Mouse (Mus musculus): Measurements from ENCODE around the gene Hcn3. TPM values are rescaled to one million over a fixed set of nuclear protein-coding genes. Genes with fewer than 3 reads are reported as not detected.

Hcn3 gene
- polyA plus RNA-seq, 1 experiment from 2014 or later = 1.4 TPM

- peak overlapping the region; percentile 53 for H3K4me3 ChIP-seq (ENCODE audit: low read depth, low read length)
- ATAC-seq (ENCODE audit: low read depth) = no peak
These were observed 23.9 kb upstream of the Hcn3 start for GRCm38 (mm10) chr3:89183959-89184315.

GRCm38 (mm10) chr3:89183058-89183958 lies 23.3 kb upstream of the Hcn3 start, which contains the start of gene Fam189b:
Gene Fam189b (plus strand): TSS chr3:89183143.
- Histone ChIP-seq H3K27me3 (replicated peaks; ENCODE audit: control insufficient read depth, insufficient read depth, low read length) (no peaks in the 10 kb centered on the region), H3K9me3 (ENCODE audit: control insufficient read depth, low read length) (no peaks in the 10 kb centered on the region), H3K36me3 (ENCODE audit: control insufficient read depth, insufficient read depth, low read length) (peaks cover 54% of the 10 kb centered on the region), H3K9ac (ENCODE audit: low read depth, low read length) (peak within 1 kb of the TSS; percentile 69), H3K4me2 (ENCODE audit: low read depth, low read length) (peak within 1 kb of the TSS; percentile 73), H3K4me1 (ENCODE audit: control insufficient read depth, insufficient read depth, low read length) (peaks cover 20% of the 10 kb centered on the region), H3K27ac (replicated peaks; ENCODE audit: low read depth, low read length) (peak within 1 kb of the TSS; percentile 66), H3K4me3 (ENCODE audit: low read depth, low read length) (peak within 1 kb of the TSS; percentile 53)
- WGBS = 3% methylated on average over 32 of the region's 39 CpGs
- ATAC-seq (ENCODE audit: low read depth) (peak; percentile 97), DNase-seq (ENCODE audit: low spot score) (peak; percentile 95)

More at GRCm38 (mm10) chr3:89183959-89184315, 23.9 kb upstream of the Hcn3 start:
- H3K27me3 ChIP-seq (replicated peaks; ENCODE audit: control insufficient read depth, insufficient read depth, low read length) = no peaks in the 10 kb centered on the region
- no peak for DNase-seq (ENCODE audit: low spot score)
- no peaks in the 10 kb centered on the region for H3K9me3 ChIP-seq (ENCODE audit: control insufficient read depth, low read length)
- H3K27ac ChIP-seq (replicated peaks; ENCODE audit: low read depth, low read length) = peak overlapping the region; percentile 66; the same call in 1 of the 2 replicates
- H3K4me1 ChIP-seq (ENCODE audit: control insufficient read depth, insufficient read depth, low read length) = peaks cover 14% of the 10 kb centered on the region
- H3K36me3 ChIP-seq (ENCODE audit: control insufficient read depth, insufficient read depth, low read length) = peaks cover 56% of the 10 kb centered on the region
- WGBS = 94% methylated on average over 5 of the region's 6 CpGs
- peak overlapping the region; percentile 73 for H3K4me2 ChIP-seq (ENCODE audit: low read depth, low read length)
- H3K9ac ChIP-seq (ENCODE audit: low read depth, low read length) = peak overlapping the region; percentile 69

GRCm38 (mm10) chr3:89182531-89183057 lies 22.6 kb upstream of the Hcn3 start:
- H3K4me3 ChIP-seq (ENCODE audit: low read depth, low read length) = peak overlapping the region; percentile 53
- WGBS = 43% methylated on average over 7 of the region's 7 CpGs
- peak overlapping the region; percentile 73; the same call in 1 of the 2 replicates for H3K4me2 ChIP-seq (ENCODE audit: low read depth, low read length)
- H3K36me3 ChIP-seq (ENCODE audit: control insufficient read depth, insufficient read depth, low read length) = peaks cover 46% of the 10 kb centered on the region
- no peaks in the 10 kb centered on the region for H3K9me3 ChIP-seq (ENCODE audit: control insufficient read depth, low read length)
- peaks cover 24% of the 10 kb centered on the region for H3K4me1 ChIP-seq (ENCODE audit: control insufficient read depth, insufficient read depth, low read length)
- H3K27ac ChIP-seq (replicated peaks; ENCODE audit: low read depth, low read length) = no peak overlapping the region
- no peak overlapping the region for H3K9ac ChIP-seq (ENCODE audit: low read depth, low read length)
- no peaks in the 10 kb centered on the region for H3K27me3 ChIP-seq (replicated peaks; ENCODE audit: control insufficient read depth, insufficient read depth, low read length)
- ATAC-seq (ENCODE audit: low read depth) (peak; percentile 2; the same call in 1 of the 2 replicates), DNase-seq (ENCODE audit: low spot score) (no peak)

DNA sequence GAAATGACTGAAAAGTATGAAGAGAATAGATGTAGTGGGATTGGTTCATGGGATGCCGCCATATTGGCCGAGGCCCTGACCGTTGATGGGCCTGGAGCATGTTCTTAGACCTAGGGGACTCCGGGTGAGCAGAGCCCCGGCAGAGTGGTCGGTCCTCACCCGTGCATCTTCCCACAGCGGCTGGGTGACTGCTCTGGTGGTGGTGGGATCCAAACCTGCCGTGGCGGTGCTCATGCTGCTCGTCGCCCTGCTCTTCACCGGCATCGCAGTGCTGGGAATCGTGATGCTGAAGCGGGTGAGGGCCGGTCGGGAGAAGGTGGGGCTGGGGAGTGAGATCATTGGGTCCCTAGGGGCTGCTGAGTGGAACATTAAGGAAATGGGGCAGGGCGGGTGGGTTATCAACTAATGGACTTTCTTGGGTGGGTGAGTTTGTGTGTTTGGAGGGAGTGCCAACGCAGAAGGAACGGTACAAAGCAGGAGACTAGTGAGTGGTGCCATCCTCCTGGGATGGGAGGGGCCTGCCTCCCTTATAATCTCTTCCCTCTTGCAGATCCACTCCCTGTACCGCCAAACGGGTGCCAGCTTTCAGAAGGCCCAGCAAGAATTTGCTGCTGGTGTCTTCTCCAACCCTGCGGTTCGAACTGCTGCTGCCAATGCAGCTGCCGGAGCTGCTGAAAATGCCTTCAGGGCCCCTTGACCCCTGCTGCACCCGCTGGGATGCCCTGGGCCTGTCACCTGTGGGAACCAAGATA lies 21.9 kb upstream of the Hcn3 start:
- no peak overlapping the region for H3K9ac ChIP-seq (ENCODE audit: low read depth, low read length)
- ATAC-seq (ENCODE audit: low read depth) (no peak), DNase-seq (ENCODE audit: low spot score) (no peak)
- peaks cover 24% of the 10 kb centered on the region for H3K4me1 ChIP-seq (ENCODE audit: control insufficient read depth, insufficient read depth, low read length)
- no peaks in the 10 kb centered on the region for H3K27me3 ChIP-seq (replicated peaks; ENCODE audit: control insufficient read depth, insufficient read depth, low read length)
- no peaks in the 10 kb centered on the region for H3K9me3 ChIP-seq (ENCODE audit: control insufficient read depth, low read length)
- no peak overlapping the region for H3K4me2 ChIP-seq (ENCODE audit: low read depth, low read length)
- H3K36me3 ChIP-seq (ENCODE audit: control insufficient read depth, insufficient read depth, low read length) = peaks cover 45% of the 10 kb centered on the region
- no peak overlapping the region for H3K4me3 ChIP-seq (ENCODE audit: low read depth, low read length)
- no peak overlapping the region for H3K27ac ChIP-seq (replicated peaks; ENCODE audit: low read depth, low read length)
- WGBS = 89% methylated on average over 27 of the region's 27 CpGs

GRCm38 (mm10) chr3:89179056-89179455 lies 19.1 kb upstream of the Hcn3 start:
- Histone ChIP-seq H3K27me3 (replicated peaks; ENCODE audit: control insufficient read depth, insufficient read depth, low read length) (no peaks in the 10 kb centered on the region), H3K27ac (replicated peaks; ENCODE audit: low read depth, low read length) (no peak overlapping the region), H3K4me3 (ENCODE audit: low read depth, low read length) (peak overlapping the region; percentile 57; the same call in 1 of the 2 replicates), H3K36me3 (ENCODE audit: control insufficient read depth, insufficient read depth, low read length) (peaks cover 69% of the 10 kb centered on the region), H3K9ac (ENCODE audit: low read depth, low read length) (peak overlapping the region; percentile 77; the same call in 1 of the 2 replicates), H3K9me3 (ENCODE audit: control insufficient read depth, low read length) (no peaks in the 10 kb centered on the region), H3K4me2 (ENCODE audit: low read depth, low read length) (peak overlapping the region; percentile 79), H3K4me1 (ENCODE audit: control insufficient read depth, insufficient read depth, low read length) (peaks cover 15% of the 10 kb centered on the region)
- 91% methylated on average over 11 of the region's 11 CpGs for WGBS
- DNase-seq (ENCODE audit: low spot score) (no peak), ATAC-seq (ENCODE audit: low read depth) (no peak)

DNA sequence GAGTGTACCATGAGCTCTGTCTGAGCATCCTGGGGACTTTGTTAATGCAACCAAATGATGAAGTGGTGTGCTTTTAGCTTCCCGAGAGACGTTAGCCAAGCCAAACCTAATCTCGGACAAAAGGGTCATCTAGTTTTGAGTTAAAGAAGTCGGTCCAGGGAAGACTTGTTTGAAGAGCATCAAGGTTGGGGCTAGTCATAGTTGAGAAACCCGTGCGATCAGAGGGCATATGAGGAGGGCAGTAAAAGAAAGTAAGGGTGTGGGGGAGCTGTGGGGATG lies 18.1 kb upstream of the Hcn3 start:
- peaks cover 79% of the 10 kb centered on the region for H3K36me3 ChIP-seq (ENCODE audit: control insufficient read depth, insufficient read depth, low read length)
- DNase-seq (ENCODE audit: low spot score) (no peak), ATAC-seq (ENCODE audit: low read depth) (no peak)
- WGBS = 8% methylated on average over 6 of the region's 6 CpGs
- H3K9me3 ChIP-seq (ENCODE audit: control insufficient read depth, low read length) = no peaks in the 10 kb centered on the region
- peaks cover 10% of the 10 kb centered on the region for H3K4me1 ChIP-seq (ENCODE audit: control insufficient read depth, insufficient read depth, low read length)
- H3K4me2 ChIP-seq (ENCODE audit: low read depth, low read length) = peak overlapping the region; percentile 79
- peak overlapping the region; percentile 77 for H3K9ac ChIP-seq (ENCODE audit: low read depth, low read length)
- peak overlapping the region; percentile 57 for H3K4me3 ChIP-seq (ENCODE audit: low read depth, low read length)
- H3K27ac ChIP-seq (replicated peaks; ENCODE audit: low read depth, low read length) = peak overlapping the region; percentile 56
- H3K27me3 ChIP-seq (replicated peaks; ENCODE audit: control insufficient read depth, insufficient read depth, low read length) = no peaks in the 10 kb centered on the region

- Histone ChIP-seq H3K36me3 (ENCODE audit: control insufficient read depth, insufficient read depth, low read length) (peaks cover 83% of the 10 kb centered on the region), H3K27me3 (replicated peaks; ENCODE audit: control insufficient read depth, insufficient read depth, low read length) (no peaks in the 10 kb centered on the region), H3K9me3 (ENCODE audit: control insufficient read depth, low read length) (no peaks in the 10 kb centered on the region), H3K4me2 (ENCODE audit: low read depth, low read length) (peak within 1 kb of the TSS; percentile 79), H3K4me1 (ENCODE audit: control insufficient read depth, insufficient read depth, low read length) (peaks cover 10% of the 10 kb centered on the region), H3K4me3 (ENCODE audit: low read depth, low read length) (peak within 1 kb of the TSS; percentile 57), H3K9ac (ENCODE audit: low read depth, low read length) (peak within 1 kb of the TSS; percentile 77), H3K27ac (replicated peaks; ENCODE audit: low read depth, low read length) (peak within 1 kb of the TSS; percentile 56)
- DNase-seq (ENCODE audit: low spot score) (peak; percentile 98), ATAC-seq (ENCODE audit: low read depth) (peak; percentile 97)
- WGBS = under 1% methylated on average over 40 of the region's 43 CpGs
These were observed 17.5 kb upstream of the Hcn3 start, which contains the start of gene Scamp3 for GRCm38 (mm10) chr3:89177242-89178106. Gene Scamp3 (plus strand): TSS chr3:89177473.

DNA sequence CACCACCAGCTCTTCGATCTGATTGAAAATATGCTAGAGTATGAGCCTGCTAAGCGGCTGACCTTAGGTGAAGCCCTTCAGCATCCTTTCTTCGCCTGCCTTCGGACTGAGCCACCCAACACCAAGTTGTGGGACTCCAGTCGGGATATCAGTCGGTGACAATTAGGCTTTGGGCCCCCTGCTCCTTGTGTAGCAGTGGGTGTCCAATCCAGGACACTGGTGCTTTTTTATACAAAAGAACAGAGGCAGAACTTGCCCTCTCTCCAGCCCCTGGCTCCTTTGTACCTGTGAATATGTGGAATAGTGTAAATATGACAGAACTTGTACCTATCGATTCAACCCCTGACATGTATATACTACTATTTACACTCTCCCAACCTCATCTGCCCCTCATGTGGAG lies 16.4 kb upstream of the Hcn3 start:
- no peak overlapping the region for H3K4me2 ChIP-seq (ENCODE audit: low read depth, low read length)
- DNase-seq (ENCODE audit: low spot score) = no peak
- no peaks in the 10 kb centered on the region for H3K9me3 ChIP-seq (ENCODE audit: control insufficient read depth, low read length)
- H3K9ac ChIP-seq (ENCODE audit: low read depth, low read length) = no peak overlapping the region
- 85% methylated on average over 7 of the region's 7 CpGs for WGBS
- ATAC-seq (ENCODE audit: low read depth) = no peak
- H3K4me3 ChIP-seq (ENCODE audit: low read depth, low read length) = no peak overlapping the region
- peaks cover 10% of the 10 kb centered on the region for H3K4me1 ChIP-seq (ENCODE audit: control insufficient read depth, insufficient read depth, low read length)
- no peaks in the 10 kb centered on the region for H3K27me3 ChIP-seq (replicated peaks; ENCODE audit: control insufficient read depth, insufficient read depth, low read length)
- no peak overlapping the region for H3K27ac ChIP-seq (replicated peaks; ENCODE audit: low read depth, low read length)
- peaks cover 83% of the 10 kb centered on the region for H3K36me3 ChIP-seq (ENCODE audit: control insufficient read depth, insufficient read depth, low read length)

All from embryonic facial prominence, embryonic 14.5 days (tissue).